Mouse (Mus musculus) heart, embryonic 15.5 days (tissue): ENCODE data around the gene P4ha2. TPM values are rescaled to one million over a fixed set of nuclear protein-coding genes. Genes with fewer than 3 reads are reported as not detected.

Source experiments
- ATAC-seq: fragments of 200-750 bp; cut with Nextera tagmentation; replicated peaks from 2 replicates; pipeline ENCODE4 v1.8.0; 2017; ENCODE audit warnings: low read depth, moderate TSS enrichment; ENCODE audit not compliant: insufficient number of reproducible peaks, insufficient read depth, low FRiP score
- H3K27ac ChIP-seq: fragments of 300-500 bp; sonication (generic); 2 replicates; pipeline ENCODE4 v1.5.1; 2015; ENCODE audit warnings: mild to moderate bottlenecking, inconsistent platforms
- H3K27me3 ChIP-seq: fragments of 300-500 bp; sonication (generic); 2 replicates; pipeline ENCODE4 v1.6.1; 2015; ENCODE audit warnings: inconsistent platforms
- H3K36me3 ChIP-seq: fragments of 300-500 bp; sonication (generic); 2 replicates; pipeline ENCODE4 v1.6.1; 2015; ENCODE audit warnings: mild to moderate bottlenecking, inconsistent platforms
- H3K4me1 ChIP-seq: fragments of 300-500 bp; sonication (generic); replicated peaks from 2 replicates; pipeline ENCODE4 v1.6.1; 2015; ENCODE audit warnings: inconsistent platforms
- H3K4me2 ChIP-seq: fragments of 300-500 bp; sonication (generic); 2 replicates; pipeline ENCODE4 v1.6.1; 2015; ENCODE audit warnings: inconsistent platforms, mild to moderate bottlenecking, moderate library complexity
- H3K4me3 ChIP-seq: fragments of 300-500 bp; sonication (generic); 2 replicates; pipeline ENCODE4 v1.5.1; 2015; ENCODE audit warnings: mild to moderate bottlenecking, inconsistent platforms
- H3K9ac ChIP-seq: fragments of 300-500 bp; sonication (generic); 2 replicates; pipeline ENCODE4 v1.6.1; 2015; ENCODE audit warnings: mild to moderate bottlenecking, inconsistent platforms
- H3K9me3 ChIP-seq: fragments of 300-500 bp; sonication (generic); replicated peaks from 2 replicates; pipeline ENCODE4 v1.6.1; 2016; ENCODE audit warnings: inconsistent platforms
- WGBS: fragments of 180-500 bp; shearing (Covaris S2); methylation state at CpG from one replicate; pipeline ENCODE4 v1.1.7; 2015; ENCODE audit warnings: mixed read lengths; 5-methylcytosine and 5-hydroxymethylcytosine counted together
- polyA plus RNA-seq: library from polyadenylated mRNA; unstranded; fragments of >200 nt; fragmentation: Nextera tagmentation; extraction: Ambion mirVana; gene quantifications from 2 replicates; pipeline ENCODE4 v1.2.1, GENCODE M21; 2015

The P4ha2 gene
- polyA plus RNA-seq, 1 experiment from 2014 or later: 46.0 TPM

DNA sequence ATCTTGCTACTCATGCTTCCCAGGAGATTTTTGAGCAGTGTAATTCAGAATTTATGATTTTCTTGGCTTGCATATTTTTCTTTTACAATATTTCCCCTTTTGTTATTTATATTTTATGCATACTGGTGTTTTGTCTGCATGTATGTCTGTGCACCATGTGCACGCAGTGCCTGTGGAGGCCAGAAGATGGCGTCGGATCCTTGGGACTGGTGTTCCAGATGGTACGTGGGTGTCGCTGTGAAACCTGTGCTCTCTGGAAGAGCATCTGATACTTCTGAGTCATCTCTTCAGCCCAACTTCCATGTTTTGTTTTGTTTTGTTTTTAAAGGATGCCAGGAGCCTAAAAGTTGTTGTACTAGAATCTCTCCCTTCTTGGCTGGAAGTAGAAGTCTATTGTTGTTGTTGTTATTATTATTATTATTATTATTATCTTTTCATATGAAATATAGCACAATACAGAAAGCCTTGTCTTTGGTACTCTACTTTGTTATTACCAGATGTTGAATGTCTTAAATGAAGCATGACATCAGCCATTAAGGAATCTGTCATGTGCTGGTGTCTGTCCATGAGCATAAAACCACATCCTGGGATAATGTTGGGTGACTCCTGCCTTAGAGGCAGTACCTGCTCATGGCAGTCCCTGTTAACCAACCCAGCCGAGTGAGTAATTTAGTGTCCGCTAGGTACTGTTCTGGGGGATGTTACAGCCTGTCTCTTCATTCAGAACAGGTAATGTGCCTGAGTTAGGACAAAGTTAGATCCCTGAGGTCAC lies 41.5 kb downstream of the P4ha2 start:
- Histone ChIP-seq H3K27me3 (no peaks in the 10 kb centered on the region), H3K9me3 (no peaks in the 10 kb centered on the region), H3K4me2 (no peak overlapping the region), H3K36me3 (no peaks in the 10 kb centered on the region), H3K27ac (no peak overlapping the region), H3K4me3 (no peak overlapping the region), H3K9ac (no peak overlapping the region), H3K4me1 (no peaks in the 10 kb centered on the region)
- WGBS: 83% methylated on average over 7 of the region's 7 CpGs
- no peak for ATAC-seq

DNA sequence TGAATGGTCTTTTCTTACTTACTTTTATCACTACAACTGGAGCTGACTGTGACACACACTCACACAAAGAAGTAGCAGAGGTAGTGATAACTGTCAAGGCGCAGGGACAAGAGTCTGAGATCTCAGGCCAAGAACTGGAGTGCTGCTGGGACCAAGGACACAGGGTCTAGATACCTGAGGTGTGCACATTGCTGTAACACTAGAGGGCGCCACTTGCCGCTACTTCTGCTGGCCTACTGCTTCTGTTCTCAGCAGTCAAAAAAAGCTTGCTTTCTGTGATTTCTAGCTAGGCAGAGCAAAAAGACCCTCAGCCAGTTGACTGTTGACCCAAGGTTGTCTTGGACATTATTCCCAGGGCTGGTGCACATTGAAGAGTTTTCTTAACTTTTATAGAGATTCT lies 45.0 kb downstream of the P4ha2 start:
- H3K27me3 ChIP-seq: no peaks in the 10 kb centered on the region
- 13% methylated on average over 3 of the region's 3 CpGs for WGBS

DNA sequence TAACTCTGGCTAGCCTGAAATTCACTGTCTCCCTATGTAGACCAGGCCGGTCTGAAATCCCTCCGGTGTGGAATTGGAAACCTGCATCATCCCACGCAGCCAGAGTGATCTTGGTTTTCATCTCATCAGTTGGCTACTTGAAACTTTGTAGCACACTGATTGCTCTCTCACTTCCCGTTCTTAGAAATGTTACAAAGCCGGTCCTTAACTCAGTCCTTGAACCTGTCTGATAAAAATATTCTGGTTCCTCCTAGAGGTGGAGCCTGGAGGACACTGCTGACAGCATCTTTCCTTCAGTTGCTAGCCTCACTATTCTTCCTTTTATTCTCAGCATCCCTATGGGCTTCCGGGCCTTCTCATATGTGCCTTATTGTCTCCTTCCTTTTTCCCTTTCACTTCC lies 46.1 kb downstream of the P4ha2 start:
- H3K36me3 ChIP-seq: no peaks in the 10 kb centered on the region
- no peak overlapping the region for H3K4me3 ChIP-seq
- no peak for ATAC-seq
- no peaks in the 10 kb centered on the region for H3K4me1 ChIP-seq
- WGBS: 67% methylated on average over 6 of the region's 6 CpGs
- H3K27me3 ChIP-seq: no peaks in the 10 kb centered on the region
- no peaks in the 10 kb centered on the region for H3K9me3 ChIP-seq
- no peak overlapping the region for H3K4me2 ChIP-seq
- no peak overlapping the region for H3K9ac ChIP-seq
- no peak overlapping the region for H3K27ac ChIP-seq

More for the DNA sequence above, 45.0 kb downstream of the P4ha2 start:
- Histone ChIP-seq H3K36me3 (no peaks in the 10 kb centered on the region), H3K4me2 (no peak overlapping the region), H3K9ac (no peak overlapping the region), H3K4me3 (no peak overlapping the region), H3K4me1 (no peaks in the 10 kb centered on the region), H3K9me3 (no peaks in the 10 kb centered on the region), H3K27ac (no peak overlapping the region)
- ATAC-seq: no peak

DNA sequence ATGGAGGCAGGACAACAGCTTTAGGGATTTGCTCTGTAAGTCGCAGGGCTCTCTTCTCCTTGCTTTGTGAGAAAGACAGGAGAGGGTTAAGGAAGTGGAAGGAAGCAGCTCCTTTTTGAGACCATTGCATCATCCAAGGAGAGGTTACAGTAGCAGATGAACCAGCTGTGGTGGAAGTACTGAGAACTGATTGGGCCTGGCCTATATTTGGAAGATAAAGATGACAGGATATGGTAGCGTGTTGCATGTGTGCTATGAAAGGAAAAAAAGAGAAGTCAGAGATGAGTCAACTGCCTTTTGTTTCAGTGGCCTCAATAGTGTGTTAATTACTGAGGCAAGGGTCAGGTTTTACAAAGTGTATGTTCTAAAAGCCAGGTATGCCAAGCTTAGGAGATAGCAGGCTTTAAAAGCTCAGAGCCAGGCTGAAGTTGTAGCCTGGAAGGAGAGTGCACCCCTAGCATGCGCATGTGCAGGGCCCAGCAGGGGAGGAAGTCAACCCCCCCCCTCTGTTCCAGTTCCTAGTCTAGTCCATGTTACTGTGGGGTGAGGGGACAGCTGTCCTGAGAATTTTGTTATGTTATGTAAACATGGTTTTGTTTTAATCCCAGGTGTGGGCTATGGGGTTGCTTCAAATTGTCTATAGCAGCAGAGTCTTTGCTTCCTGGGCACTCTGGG lies 50.0 kb downstream of the P4ha2 start:
- H3K4me1 ChIP-seq: no peaks in the 10 kb centered on the region
- no peaks in the 10 kb centered on the region for H3K27me3 ChIP-seq
- ATAC-seq: no peak
- no peak overlapping the region for H3K9ac ChIP-seq
- no peaks in the 10 kb centered on the region for H3K36me3 ChIP-seq
- H3K4me2 ChIP-seq: no peak overlapping the region
- no peaks in the 10 kb centered on the region for H3K9me3 ChIP-seq
- no peak overlapping the region for H3K4me3 ChIP-seq
- 67% methylated on average over 3 of the region's 3 CpGs for WGBS
- no peak overlapping the region for H3K27ac ChIP-seq

DNA sequence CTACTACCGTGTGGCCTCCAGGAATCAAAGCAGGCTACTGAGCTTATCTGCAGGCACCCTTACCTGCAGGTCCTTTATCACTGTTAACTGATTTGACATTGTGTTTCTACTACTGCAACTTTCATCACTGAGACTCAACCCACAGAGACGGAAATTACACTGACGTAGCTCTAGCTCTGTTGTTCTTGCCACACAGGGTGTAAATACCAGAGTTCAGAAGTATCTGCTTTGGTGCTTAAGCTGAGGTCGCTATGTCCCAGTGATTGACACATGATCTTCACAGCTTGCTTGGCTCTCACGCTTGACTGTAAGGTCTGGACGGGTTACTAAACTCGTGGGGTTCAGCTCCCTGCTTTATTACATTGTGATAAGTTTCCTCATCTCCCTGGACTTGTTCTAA lies 51.2 kb downstream of the P4ha2 start:
- 36% methylated on average over 7 of the region's 7 CpGs for WGBS
- Histone ChIP-seq H3K27ac (no peak overlapping the region), H3K9me3 (no peaks in the 10 kb centered on the region), H3K4me1 (0 out of 2 replicates have a peak, but pooled peaks cover 2% of the 10 kb centered on the region), H3K9ac (no peak overlapping the region), H3K27me3 (no peaks in the 10 kb centered on the region), H3K4me3 (no peak overlapping the region), H3K4me2 (no peak overlapping the region), H3K36me3 (no peaks in the 10 kb centered on the region)
- no peak for ATAC-seq

DNA sequence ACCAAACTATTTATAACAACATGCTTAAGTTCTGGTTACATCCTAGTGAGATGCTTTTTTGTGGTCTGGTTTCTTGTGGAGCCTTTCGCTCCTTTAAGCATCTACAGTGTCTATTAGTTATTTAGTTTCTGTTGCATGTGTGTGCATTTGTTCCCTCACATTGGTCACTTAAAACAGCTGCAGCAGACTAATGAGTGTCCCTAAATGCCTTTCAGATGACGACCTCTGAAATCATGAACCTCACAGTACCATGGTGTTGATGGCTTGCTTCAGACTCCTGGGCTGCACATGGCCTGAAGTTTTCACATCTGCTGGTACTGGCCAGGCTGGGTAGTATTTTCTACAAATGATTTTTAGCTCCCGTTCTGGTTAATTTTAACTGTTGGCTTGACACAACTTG lies 53.1 kb downstream of the P4ha2 start:
- Histone ChIP-seq H3K4me2 (no peak overlapping the region), H3K4me1 (0 out of 2 replicates have a peak, but pooled peaks cover 2% of the 10 kb centered on the region), H3K9me3 (no peaks in the 10 kb centered on the region), H3K4me3 (no peak overlapping the region), H3K27ac (no peak overlapping the region), H3K27me3 (no peaks in the 10 kb centered on the region), H3K9ac (no peak overlapping the region), H3K36me3 (no peaks in the 10 kb centered on the region)
- 63% methylated on average over 3 of the region's 3 CpGs for WGBS
- no peak for ATAC-seq

DNA sequence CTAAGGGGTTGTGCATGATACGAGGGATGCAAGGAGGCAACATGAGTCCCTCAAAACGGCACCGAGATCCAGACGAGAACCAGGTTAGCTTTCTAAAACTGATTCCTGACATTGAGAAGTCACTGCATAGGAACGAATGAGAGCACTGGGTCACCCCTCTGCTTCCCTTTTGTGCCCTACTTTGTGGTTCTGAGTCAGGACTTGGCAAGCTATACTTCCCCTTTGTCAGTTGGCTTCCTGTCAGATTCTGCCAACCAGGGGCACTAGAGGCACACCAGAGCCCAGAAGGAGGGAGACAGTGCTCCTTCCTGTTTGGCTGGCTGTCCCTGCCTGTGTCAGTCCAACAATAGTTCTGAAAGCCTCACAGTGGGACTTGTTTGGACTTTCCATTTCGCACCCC lies 56.0 kb downstream of the P4ha2 start:
- 0 out of 2 replicates have a peak, but pooled peaks cover 2% of the 10 kb centered on the region for H3K4me1 ChIP-seq
- ATAC-seq: no peak
- no peaks in the 10 kb centered on the region for H3K36me3 ChIP-seq
- no peak overlapping the region for H3K4me3 ChIP-seq
- H3K27me3 ChIP-seq: no peaks in the 10 kb centered on the region
- H3K4me2 ChIP-seq: no peak overlapping the region; the same call in 1 of the 2 replicates
- H3K9ac ChIP-seq: no peak overlapping the region
- 59% methylated on average over 6 of the region's 6 CpGs for WGBS
- H3K27ac ChIP-seq: no peak overlapping the region
- H3K9me3 ChIP-seq: no peaks in the 10 kb centered on the region

DNA sequence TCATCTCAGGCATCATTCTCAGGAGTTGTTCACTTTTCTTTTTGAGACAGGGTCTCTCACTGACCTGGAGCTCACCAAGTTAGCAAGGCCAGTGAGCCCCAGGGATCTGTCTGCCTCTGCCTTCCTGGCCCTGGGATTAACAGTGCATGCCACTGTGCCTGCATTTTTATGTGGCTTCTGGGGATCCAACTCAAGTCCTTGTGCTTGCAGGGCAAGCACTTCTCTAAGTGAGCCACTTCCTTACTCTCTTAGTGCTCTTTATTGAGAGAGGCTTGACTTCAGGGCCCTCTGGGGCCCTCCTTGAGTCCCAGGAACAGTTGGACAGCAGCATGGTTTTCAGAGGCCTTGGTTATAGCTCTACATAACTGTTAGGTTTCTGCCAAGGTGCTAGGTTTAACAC lies 56.6 kb downstream of the P4ha2 start:
- Histone ChIP-seq H3K4me2 (no peak overlapping the region), H3K9ac (no peak overlapping the region), H3K27me3 (no peaks in the 10 kb centered on the region), H3K36me3 (no peaks in the 10 kb centered on the region), H3K27ac (no peak overlapping the region), H3K9me3 (no peaks in the 10 kb centered on the region), H3K4me1 (0 out of 2 replicates have a peak, but pooled peaks cover 2% of the 10 kb centered on the region), H3K4me3 (no peak overlapping the region)
- no peak for ATAC-seq

DNA sequence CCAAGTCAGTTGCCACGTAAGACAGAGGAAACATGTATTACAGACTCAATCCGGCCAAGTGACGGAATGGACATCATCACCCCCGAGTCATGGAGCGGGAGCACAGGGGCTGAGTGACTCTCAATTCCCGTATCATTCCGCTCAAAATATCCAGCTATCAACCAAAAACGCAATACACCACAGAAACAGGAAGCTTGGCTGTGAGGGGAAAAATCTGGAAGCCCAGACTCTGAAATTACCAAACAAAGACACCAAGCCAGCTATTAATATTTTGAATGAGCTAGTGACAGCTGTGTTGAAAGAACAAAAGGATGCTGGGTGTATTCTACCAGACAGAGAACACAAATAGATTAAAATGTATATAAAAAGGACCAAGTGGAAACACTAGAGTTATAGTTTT lies 57.7 kb downstream of the P4ha2 start:
- H3K4me2 ChIP-seq: no peak overlapping the region
- no peak overlapping the region for H3K9ac ChIP-seq
- no peak for ATAC-seq
- H3K27me3 ChIP-seq: no peaks in the 10 kb centered on the region
- H3K9me3 ChIP-seq: no peaks in the 10 kb centered on the region
- 75% methylated on average over 8 of the region's 8 CpGs for WGBS
- H3K36me3 ChIP-seq: no peaks in the 10 kb centered on the region
- H3K4me3 ChIP-seq: no peak overlapping the region
- H3K4me1 ChIP-seq: 0 out of 2 replicates have a peak, but pooled peaks cover 2% of the 10 kb centered on the region
- H3K27ac ChIP-seq: no peak overlapping the region

DNA sequence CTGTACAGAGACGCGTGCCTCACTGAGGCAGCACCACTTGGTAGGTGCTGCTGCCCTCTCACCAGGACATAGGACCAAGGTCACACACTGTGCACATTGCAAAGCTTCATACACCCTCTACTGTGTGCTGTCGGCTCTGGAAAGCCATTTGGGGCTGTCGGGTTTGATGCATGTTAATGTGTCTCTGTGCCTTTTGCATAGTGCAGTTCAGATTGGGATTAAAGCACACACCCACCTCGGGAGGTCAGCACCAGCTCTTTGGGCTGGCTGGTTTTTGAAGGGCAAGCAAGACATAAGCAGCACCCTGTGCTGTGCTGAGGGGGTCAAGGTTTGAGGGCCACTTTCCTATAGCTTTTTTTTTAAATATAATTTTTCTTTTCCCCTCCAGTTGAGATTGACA lies 60.5 kb downstream of the P4ha2 start:
- no peaks in the 10 kb centered on the region for H3K36me3 ChIP-seq
- H3K27ac ChIP-seq: no peak overlapping the region
- H3K4me2 ChIP-seq: no peak overlapping the region
- no peaks in the 10 kb centered on the region for H3K27me3 ChIP-seq
- WGBS: 64% methylated on average over 5 of the region's 5 CpGs
- no peak overlapping the region for H3K4me3 ChIP-seq
- peaks cover 4% of the 10 kb centered on the region; the same call in 1 of the 2 replicates for H3K4me1 ChIP-seq
- no peak overlapping the region for H3K9ac ChIP-seq
- ATAC-seq: no peak
- no peaks in the 10 kb centered on the region for H3K9me3 ChIP-seq

DNA sequence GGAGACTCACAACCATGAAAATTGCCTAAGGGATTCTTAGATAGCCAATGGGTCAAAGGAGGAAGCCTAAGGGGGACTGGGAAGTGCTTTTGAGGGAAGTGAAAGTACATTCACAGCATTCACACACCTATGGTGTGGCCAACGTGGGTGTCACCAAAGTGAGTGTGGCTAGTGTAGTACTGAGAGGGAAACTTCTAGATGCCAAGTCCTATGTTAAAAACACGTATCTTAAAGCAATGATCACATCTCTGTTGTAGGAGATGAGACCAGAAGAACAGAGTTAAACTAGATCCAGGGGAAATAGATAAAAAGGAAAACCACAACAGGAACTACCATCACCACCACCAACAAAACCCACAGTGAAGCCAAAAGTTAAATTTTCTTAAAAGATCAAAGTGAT lies 61.0 kb downstream of the P4ha2 start:
- ATAC-seq: no peak
- Histone ChIP-seq H3K4me3 (no peak overlapping the region), H3K27ac (no peak overlapping the region), H3K27me3 (no peaks in the 10 kb centered on the region), H3K9ac (no peak overlapping the region), H3K9me3 (no peaks in the 10 kb centered on the region), H3K4me1 (peaks cover 2% of the 10 kb centered on the region; the same call in 1 of the 2 replicates), H3K4me2 (no peak overlapping the region), H3K36me3 (no peaks in the 10 kb centered on the region)
- WGBS: 56% methylated on average over 2 of the region's 2 CpGs

DNA sequence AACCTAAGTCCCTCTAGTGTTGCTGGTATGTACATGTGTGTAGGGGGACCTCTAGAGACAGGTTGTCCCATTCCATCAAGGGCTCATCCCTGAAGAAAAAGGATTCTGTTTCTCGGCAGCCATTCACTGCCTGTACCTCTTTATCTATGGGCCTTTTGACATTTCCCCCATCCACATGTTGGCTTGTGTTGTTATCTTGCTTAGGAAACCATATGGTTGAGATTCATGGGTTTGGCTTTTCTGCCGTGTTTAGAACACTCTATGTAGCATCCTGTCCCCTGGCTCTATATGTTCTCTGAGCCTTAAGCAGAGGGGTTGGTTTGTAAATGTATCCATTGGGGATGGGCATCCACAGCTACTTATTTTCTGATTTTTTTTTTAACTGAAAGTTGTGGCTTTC lies 61.6 kb downstream of the P4ha2 start:
- no peaks in the 10 kb centered on the region for H3K27me3 ChIP-seq
- no peak overlapping the region for H3K27ac ChIP-seq
- WGBS: 49% methylated on average over 2 of the region's 2 CpGs
- ATAC-seq: no peak
- H3K9me3 ChIP-seq: no peaks in the 10 kb centered on the region
- no peaks in the 10 kb centered on the region for H3K36me3 ChIP-seq
- H3K4me1 ChIP-seq: peaks cover 2% of the 10 kb centered on the region; the same call in 1 of the 2 replicates
- no peak overlapping the region for H3K4me2 ChIP-seq
- no peak overlapping the region for H3K9ac ChIP-seq
- no peak overlapping the region for H3K4me3 ChIP-seq
